Mouse (Mus musculus) heart, adult 2 months (tissue): ENCODE measurements around the gene Adora1. TPM values are rescaled to one million over a fixed set of nuclear protein-coding genes. Genes with fewer than 3 reads are reported as not detected.

Source experiments
- DNase-seq, 2 experiments: peaks; one replicate each; pipeline ENCODE4 v3.0.0; 2021
- H3K27ac ChIP-seq: fragments of 200-600 bp; 2 replicates; pipeline ENCODE4 v1.8.1; 2022
- H3K27me3 ChIP-seq: fragments of 200-500 bp; 2 replicates; pipeline ENCODE4 v1.6.1; 2012; ENCODE audit warnings: mild to moderate bottlenecking, low read length, inconsistent platforms, mixed read lengths; ENCODE audit not compliant: control insufficient read depth, insufficient read depth
- H3K36me3 ChIP-seq: fragments of 200-500 bp; 2 replicates; pipeline ENCODE4 v1.6.1; 2012; ENCODE audit warnings: low read length, inconsistent platforms; ENCODE audit not compliant: control insufficient read depth, insufficient read depth
- H3K4me1 ChIP-seq: fragments of 200-500 bp; 2 replicates; pipeline ENCODE4 v1.6.1; 2011; ENCODE audit warnings: low read length; ENCODE audit not compliant: control insufficient read depth, insufficient read depth
- H3K4me3 ChIP-seq: fragments of 200-600 bp; 2 replicates; pipeline ENCODE4 v1.8.1; 2022
- H3K79me2 ChIP-seq: fragments of 200-500 bp; replicated peaks from 2 replicates; pipeline ENCODE4 v1.6.1; 2012; ENCODE audit warnings: mild to moderate bottlenecking, inconsistent platforms, low read length, moderate library complexity, mixed read lengths; ENCODE audit not compliant: control insufficient read depth, insufficient read depth
- H3K9ac ChIP-seq: fragments of 200-500 bp; 2 replicates; pipeline ENCODE4 v1.6.1; 2012; ENCODE audit warnings: low read depth, mild to moderate bottlenecking, control low read depth, inconsistent platforms, low read length, mixed read lengths
- CTCF ChIP-seq: fragments of 200-600 bp; IDR thresholded peaks from 2 replicates; pipeline ENCODE4 v1.8.1; 2022; ENCODE audit warnings: antibody characterized with exemption, mild to moderate bottlenecking, moderate library complexity
- EP300 ChIP-seq: fragments of 200-500 bp; IDR thresholded peaks from 2 replicates; pipeline ENCODE4 v1.6.1; 2011; ENCODE audit warnings: low read depth, low read length, control low read depth; ENCODE audit not compliant: insufficient read depth
- POLR2A ChIP-seq: fragments of 200-500 bp; IDR thresholded peaks from 2 replicates; pipeline ENCODE4 v1.6.1; 2011; ENCODE audit warnings: mild to moderate bottlenecking, low read depth, low read length, control low read depth; ENCODE audit not compliant: insufficient read depth
- WGBS: fragments of 180-500 bp; shearing (Covaris S2); methylation state at CpG from one replicate; pipeline ENCODE4 v1.1.7; 2018; 5-methylcytosine and 5-hydroxymethylcytosine counted together
- intact Hi-C: fragments of 180-260 bp; cut with DNase I; formaldehyde crosslinking; loops from one replicate; pipeline ENCODE4 v1.15.1; 2025
- polyA plus RNA-seq: library from polyadenylated mRNA; depleted of rRNA; stranded (reverse); fragments of >200 nt; gene quantifications from 2 replicates; pipeline ENCODE4 v1.2.3, GENCODE M21; 2012
- total RNA-seq, 2 experiments: library from RNA; stranded (reverse); gene quantifications; 2 replicates each; pipeline ENCODE4 v1.2.3; 2021

The Adora1 gene
- total and polyA plus RNA-seq, 3 experiments: 9.6 to 19.4 (median 15.0) TPM

DNA sequence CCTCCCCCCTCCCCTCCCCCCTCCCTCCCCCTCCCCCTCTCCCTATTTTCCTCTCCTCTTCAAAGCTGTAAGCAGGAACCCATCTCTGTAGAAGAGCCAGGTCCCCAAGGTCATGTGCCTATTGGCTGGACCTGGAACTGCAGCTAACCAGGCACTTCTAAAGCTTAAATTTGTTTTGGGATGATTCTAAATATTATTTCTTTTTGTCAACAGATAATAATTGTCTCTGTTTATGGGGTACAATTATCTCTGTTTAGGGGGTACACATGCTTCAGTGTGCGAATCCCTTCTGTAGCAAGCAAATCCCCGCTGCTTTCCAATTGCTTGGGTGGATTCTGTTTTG lies 18.6 kb downstream of the Adora1 start:
- no peak for DNase-seq
- no peaks in the 10 kb centered on the region for H3K36me3 ChIP-seq
- H3K4me1 ChIP-seq: peaks cover 3% of the 10 kb centered on the region; the same call in 1 of the 2 replicates
- no peak overlapping the region for H3K27ac ChIP-seq
- no peaks in the 10 kb centered on the region for H3K27me3 ChIP-seq
- TF ChIP-seq CTCF (peak; percentile 41), EP300 (no peak), POLR2A (no peak)
- WGBS: 80% methylated on average over 2 of the region's 2 CpGs
- intact Hi-C loops: no loop called here
- H3K79me2 ChIP-seq: no peaks in the 10 kb centered on the region
- no peak overlapping the region for H3K9ac ChIP-seq
- H3K4me3 ChIP-seq: no peak overlapping the region

DNA sequence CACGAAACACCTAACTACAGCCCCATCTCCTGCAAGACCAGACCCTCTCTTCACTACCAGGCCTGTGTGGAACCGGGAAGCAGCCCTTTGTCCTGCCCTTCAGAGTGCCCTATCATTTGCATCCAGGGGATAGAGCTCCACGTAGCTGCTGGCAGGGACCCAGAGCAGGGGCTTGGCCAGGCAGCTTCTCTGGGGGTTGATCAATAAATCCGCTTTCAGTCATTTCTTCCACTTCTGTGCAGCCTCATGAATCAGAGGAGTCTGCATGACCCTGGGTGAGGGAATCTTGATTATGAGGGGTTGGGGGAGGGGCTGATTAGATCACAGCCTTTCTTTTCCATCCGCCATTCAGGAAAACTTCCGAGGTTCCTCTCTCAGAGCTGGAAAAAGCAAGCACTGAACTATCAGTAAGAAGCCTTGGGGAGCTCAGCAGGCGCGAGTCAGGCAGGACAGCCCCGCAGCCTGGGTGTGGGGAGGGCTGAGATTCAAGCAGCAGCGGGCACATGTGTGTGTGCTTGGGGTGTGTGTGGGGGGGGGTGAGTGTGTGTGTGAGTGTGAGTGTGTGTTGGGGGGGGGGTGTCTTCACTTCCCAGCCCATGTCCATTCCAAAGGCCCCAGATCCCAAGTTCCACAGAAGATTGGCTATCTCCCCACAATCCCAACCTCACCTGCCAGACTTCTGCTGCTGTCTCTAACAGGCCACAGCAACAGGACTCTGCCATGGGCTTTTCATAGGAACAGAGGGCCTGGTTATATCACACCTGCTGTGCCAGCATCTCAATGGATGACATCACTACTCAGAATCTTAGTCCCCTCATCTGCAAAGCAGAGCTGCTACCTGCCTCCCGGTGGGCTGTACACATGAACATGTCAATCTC lies 19.2 kb downstream of the Adora1 start:
- no peak overlapping the region for H3K9ac ChIP-seq
- intact Hi-C loops: no loop called here

DNA sequence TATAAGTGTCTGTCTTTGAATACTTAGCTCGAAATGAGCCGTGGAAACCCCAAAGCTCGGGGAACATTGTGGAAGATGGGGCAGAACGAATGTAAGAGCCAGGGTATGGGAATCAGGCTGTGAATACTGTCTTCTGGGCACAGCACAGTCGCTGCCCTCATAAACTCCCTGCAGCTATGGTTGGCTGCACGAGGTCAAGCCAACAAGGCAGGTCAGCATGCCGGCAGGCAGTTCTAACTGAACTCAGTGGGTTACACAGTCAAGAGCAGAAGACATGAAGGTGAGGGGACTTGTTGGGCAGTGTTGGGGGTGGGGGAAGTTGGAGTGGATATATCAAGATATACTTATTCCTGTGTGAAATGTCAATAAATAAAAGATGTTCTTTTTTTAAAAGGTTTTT lies 20.2 kb downstream of the Adora1 start:
- Histone ChIP-seq H3K9ac (no peak overlapping the region), H3K27me3 (no peaks in the 10 kb centered on the region), H3K36me3 (no peaks in the 10 kb centered on the region), H3K27ac (no peak overlapping the region), H3K4me3 (no peak overlapping the region), H3K4me1 (peaks cover 4% of the 10 kb centered on the region; the same call in 1 of the 2 replicates), H3K79me2 (no peaks in the 10 kb centered on the region)
- intact Hi-C loops: no loop called here
- DNase-seq: no peak
- TF ChIP-seq POLR2A: no peak
- no peak for TF ChIP-seq EP300
- TF ChIP-seq CTCF: no peak
- WGBS: 86% methylated on average over 7 of the region's 7 CpGs

More for the DNA sequence above, 19.2 kb downstream of the Adora1 start:
- TF ChIP-seq CTCF (no peak), EP300 (no peak), POLR2A (no peak)
- no peak overlapping the region for H3K4me3 ChIP-seq
- H3K4me1 ChIP-seq: peaks cover 4% of the 10 kb centered on the region; the same call in 1 of the 2 replicates
- H3K36me3 ChIP-seq: no peaks in the 10 kb centered on the region
- no peaks in the 10 kb centered on the region for H3K27me3 ChIP-seq
- WGBS: 55% methylated on average over 11 of the region's 11 CpGs
- DNase-seq: no peak
- no peaks in the 10 kb centered on the region for H3K79me2 ChIP-seq
- H3K27ac ChIP-seq: no peak overlapping the region

DNA sequence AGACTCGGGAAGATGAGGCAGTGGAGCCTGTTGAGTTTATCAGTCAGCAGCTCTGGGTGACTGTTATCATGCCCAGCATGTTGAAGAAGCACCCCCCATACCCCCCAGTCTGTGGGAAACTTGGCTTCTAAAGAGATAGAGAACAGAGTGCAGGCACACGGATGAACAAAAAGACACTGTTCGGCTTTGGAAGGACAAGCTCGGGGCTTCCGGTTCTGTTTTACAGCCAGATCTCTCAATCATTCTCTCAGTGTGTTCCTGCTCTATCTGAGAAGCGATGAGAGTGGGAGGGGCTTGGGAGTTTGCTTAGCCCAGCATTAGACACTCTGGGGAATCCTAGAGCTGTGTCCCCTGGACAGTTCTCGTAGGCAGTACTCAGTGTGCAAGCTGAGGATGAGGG lies 21.8 kb downstream of the Adora1 start:
- H3K27ac ChIP-seq: no peak overlapping the region
- DNase-seq: no peak
- H3K79me2 ChIP-seq: no peaks in the 10 kb centered on the region
- no peak for TF ChIP-seq EP300
- no peak for TF ChIP-seq POLR2A
- no peak for TF ChIP-seq CTCF
- H3K4me3 ChIP-seq: no peak overlapping the region
- H3K4me1 ChIP-seq: peaks cover 4% of the 10 kb centered on the region; the same call in 1 of the 2 replicates
- no peak overlapping the region for H3K9ac ChIP-seq
- H3K27me3 ChIP-seq: no peaks in the 10 kb centered on the region
- H3K36me3 ChIP-seq: no peaks in the 10 kb centered on the region
- intact Hi-C loops: no loop called here
- WGBS: 56% methylated on average over 7 of the region's 7 CpGs

DNA sequence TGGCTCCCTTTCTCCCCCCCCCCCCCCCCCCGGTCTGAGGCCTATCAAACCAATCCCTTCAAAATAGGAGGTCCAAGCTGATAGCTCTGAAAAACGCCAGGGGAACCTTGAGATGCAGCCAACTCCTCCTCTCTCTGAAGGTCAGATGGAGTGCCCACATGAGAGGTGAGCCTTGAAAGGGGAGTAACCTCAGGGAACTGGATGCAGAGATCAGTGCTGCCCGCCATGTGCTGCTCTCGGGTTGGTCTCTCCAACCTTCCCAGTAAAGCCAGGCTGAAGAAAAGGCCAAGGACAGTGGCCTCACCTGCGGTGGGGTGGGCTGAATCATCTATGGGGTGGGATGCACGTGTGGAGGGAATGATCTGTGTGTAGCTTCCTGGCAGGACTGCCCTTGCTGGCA lies 22.9 kb downstream of the Adora1 start:
- H3K27ac ChIP-seq: no peak overlapping the region
- TF ChIP-seq CTCF: no peak
- no peak for TF ChIP-seq EP300
- TF ChIP-seq POLR2A: no peak
- intact Hi-C loops: no loop called here
- H3K4me3 ChIP-seq: no peak overlapping the region
- H3K27me3 ChIP-seq: no peaks in the 10 kb centered on the region
- H3K4me1 ChIP-seq: peaks cover 4% of the 10 kb centered on the region; the same call in 1 of the 2 replicates
- WGBS: 74% methylated on average over 6 of the region's 6 CpGs
- DNase-seq: no peak
- no peak overlapping the region for H3K9ac ChIP-seq
- no peaks in the 10 kb centered on the region for H3K79me2 ChIP-seq
- no peaks in the 10 kb centered on the region for H3K36me3 ChIP-seq

DNA sequence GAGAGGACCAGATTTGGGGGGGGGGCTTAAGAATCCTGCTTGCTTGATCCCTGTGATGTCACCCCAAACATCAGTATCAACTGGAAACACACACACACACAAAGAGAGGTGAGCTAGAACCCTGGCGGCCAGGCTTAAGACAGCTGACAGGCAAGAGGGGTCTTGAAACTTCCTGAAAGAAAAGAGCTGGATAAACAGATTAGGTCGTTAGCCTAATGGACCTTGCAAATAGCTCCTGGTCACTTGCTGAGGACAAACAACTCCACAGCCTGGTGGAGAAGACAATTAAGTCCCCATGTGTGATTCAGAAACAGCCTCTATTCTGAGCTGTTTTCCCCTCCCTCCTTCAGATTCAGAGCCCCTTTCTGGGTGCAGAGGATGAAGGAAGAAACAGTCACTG lies 23.6 kb downstream of the Adora1 start:
- WGBS: 31% methylated on average over 2 of the region's 2 CpGs
- Histone ChIP-seq H3K36me3 (no peaks in the 10 kb centered on the region), H3K27me3 (no peaks in the 10 kb centered on the region), H3K9ac (no peak overlapping the region), H3K79me2 (no peaks in the 10 kb centered on the region), H3K4me1 (peaks cover 1% of the 10 kb centered on the region; the same call in 1 of the 2 replicates), H3K27ac (no peak overlapping the region), H3K4me3 (no peak overlapping the region)
- TF ChIP-seq POLR2A: no peak
- TF ChIP-seq EP300: no peak
- TF ChIP-seq CTCF: no peak
- no peak for DNase-seq
- intact Hi-C loops: no loop called here
